Mouse (Mus musculus): ENCODE results near the gene Txndc16.

DNA sequence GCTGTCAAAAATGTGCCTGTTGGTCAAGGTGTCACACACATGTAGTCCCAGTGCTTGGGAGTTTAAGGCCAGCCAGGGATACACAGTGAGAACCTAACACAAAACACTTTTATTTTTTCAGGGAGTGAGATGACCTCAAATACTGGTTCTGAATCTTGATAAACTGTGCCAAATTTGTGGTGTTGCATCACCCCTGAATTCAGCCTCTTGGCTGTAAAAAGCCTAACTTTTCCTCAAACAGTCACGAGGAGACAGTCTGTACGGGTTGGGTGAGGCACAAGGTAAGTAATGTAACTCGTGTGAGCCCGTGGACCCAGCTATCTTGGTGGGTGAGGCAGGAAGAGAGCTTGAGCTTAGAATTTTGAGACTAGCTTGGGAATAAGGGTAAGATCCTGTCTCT lies 130.1 kb downstream of the Txndc16 start:
- TF ChIP-seq CTCF (IDR thresholded peaks at IDR 0.05; ENCODE audit: low read depth) = no peak
- TF ChIP-seq EP300 (optimal IDR thresholded peaks at IDR 0.05) = no peak
